Mouse (Mus musculus) frontal cortex, postnatal 10 days (tissue): Measurements from ENCODE around the gene Rcn3.
"Not testable (repeated sequence)": the region's sequence is repeated elsewhere in the genome, so short reads cannot be mapped to it uniquely, and the experiment has no call there.

Experiments
- DNase-seq, 2 experiments: peaks; one replicate each; pipeline ENCODE4 v3.0.0; 2022; ENCODE audit warnings: low spot score in 2 of 2, mixed read lengths in 1 of 2

The Rcn3 gene

GRCm38 (mm10) chr7:45098541-45099240, 6.7 kb upstream of the Rcn3 start:
- DNase-seq = no peak

- no peak for DNase-seq
Observed at GRCm38 (mm10) chr7:45097479-45097878, 5.5 kb upstream of the Rcn3 start.

DNA sequence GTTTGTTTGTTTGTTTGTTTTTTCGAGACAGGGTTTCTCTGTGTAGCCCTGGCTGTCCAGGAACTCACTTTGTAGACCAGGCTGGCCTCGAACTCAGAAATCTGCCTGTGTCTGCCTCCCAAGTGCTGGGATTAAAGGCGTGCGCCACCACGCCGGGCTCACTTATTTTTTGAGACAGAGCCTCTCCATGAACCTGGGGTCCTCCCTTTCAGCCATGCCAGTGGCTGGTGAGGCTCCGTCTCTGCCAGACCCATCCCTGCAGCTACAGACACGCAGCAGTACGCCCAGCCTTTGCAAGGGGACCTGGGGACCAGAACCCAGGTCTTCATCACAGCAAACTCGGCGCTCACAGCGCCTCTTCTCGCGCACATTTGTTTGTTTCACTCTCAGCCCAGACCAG, 3.9 kb upstream of the Rcn3 start:
- DNase-seq = not testable (repeated sequence)

DNA sequence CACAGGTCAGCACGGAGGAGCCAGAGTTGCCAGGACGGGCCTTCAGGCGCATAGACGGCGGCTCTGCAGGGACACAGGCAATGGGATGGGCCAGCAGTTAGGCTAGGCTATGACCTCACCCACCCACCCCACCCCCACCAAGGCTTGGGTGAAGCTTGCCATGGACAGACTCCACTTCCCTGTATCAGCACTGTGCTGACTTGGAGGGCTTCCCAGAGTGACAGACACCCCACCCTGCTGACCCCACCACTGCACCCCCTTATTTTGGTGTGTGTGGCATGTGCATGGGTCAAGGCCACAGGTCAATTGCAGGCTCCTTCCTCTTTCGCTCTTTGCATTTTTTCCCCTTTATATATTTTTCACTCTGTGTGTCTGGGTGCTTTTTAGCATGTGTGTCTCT, 3.3 kb upstream of the Rcn3 start:
- no peak for DNase-seq

GRCm38 (mm10) chr7:45094121-45094520, 2.1 kb upstream of the Rcn3 start:
- no peak for DNase-seq

DNA sequence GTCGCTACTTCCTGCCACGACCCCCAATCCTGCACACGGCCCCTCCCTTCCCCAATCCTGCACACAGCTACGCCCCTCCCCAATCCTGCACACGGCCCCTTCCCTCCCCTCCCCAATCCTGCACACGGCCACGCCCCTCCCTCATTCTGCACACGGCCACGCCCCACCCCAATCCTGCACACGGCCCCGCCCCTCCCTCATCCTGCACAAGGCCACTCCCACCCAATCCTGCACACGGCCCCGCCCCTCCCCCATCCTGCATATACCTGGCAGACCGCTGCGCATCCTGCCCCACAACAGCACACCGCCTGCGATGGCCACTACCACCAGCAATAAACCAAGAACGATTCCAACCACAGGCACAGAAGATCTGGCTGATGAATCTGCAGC, 1.5 kb upstream of the Rcn3 start:
- no peak for DNase-seq

- no peak for DNase-seq
Observed at GRCm38 (mm10) chr7:45092828-45093515, 951 bp upstream of the Rcn3 start.

- DNase-seq = no peak
Observed at GRCm38 (mm10) chr7:45091001-45091990, 725 bp downstream of the Rcn3 start.

GRCm38 (mm10) chr7:45090251-45090977, 1.6 kb downstream of the Rcn3 start:
- no peak for DNase-seq

GRCm38 (mm10) chr7:45088597-45088996, 3.4 kb downstream of the Rcn3 start:
- DNase-seq = no peak

GRCm38 (mm10) chr7:45086084-45086483, 5.9 kb downstream of the Rcn3 start:
- no peak for DNase-seq

DNA sequence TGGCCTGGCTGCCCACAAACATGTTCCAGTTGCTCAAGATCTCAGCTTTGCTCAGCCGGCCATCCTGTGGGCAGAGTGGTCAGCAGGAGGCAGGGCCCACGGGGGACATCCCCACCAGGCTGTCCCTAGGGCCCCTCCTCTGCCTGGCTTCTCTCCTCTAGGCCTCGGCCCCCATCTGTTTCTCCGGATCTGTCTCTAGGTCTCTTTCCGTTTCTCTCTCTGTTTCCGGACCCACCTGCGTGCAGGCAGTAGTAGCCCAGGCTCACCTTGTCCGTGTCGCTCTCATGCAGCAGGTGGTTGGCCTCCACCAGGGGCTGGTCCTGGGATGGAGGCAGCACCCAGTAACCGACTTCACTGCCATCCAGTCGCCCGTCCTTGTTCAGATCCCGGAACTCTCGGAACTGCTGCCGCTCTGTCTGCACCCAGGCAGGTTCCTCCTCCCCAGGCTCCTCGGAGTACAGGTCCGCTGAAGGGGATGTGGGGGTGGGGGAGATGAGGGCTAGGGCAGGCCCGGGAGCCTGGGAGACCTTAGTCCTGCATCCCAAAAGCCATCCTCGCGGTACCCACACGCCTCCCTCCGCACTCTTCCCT, 8.6 kb downstream of the Rcn3 start:
- DNase-seq = no peak

DNA sequence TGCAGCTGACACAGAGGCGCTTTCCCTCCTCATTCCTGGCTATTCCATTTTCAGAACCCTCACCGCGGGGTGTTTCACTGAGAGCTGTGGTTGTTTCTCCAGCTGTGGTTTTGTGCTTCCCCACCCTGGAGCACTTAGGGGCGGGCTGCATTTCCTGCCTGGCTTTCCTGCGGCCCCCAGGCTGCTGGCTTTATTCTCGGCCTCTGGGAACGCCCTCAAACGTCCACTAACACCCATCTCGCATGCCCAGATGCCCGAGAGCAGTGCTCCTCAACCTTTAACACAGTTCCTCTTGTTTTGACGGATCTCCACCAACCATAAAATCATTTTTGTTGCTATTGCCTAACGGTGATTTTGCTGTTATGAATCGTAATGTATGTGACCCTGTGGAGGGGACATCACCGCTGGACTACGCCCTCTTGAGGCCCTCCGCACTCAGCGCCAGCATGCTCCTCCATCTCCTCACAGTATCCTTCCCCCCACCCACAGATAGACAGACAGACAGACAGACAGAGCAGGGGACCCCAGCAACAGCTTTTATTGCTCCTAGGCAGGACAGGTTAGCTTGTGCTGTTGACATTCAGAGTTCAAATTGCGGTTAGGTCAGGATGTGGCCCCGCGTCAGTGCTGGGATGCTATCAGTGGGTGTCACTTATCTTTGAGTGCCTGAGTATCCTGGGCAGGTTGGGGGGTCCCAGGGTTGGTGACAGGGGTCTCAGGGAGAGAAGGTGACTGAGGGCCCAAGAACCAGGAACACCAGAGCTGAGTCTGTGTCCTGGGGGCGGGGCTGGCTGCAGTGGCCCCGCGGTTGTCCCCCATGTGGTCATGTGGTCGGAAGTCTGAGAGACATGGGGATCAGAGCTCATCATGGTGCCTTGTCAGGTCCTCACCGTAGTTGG, 9.4 kb downstream of the Rcn3 start:
- DNase-seq = no peak

- no peak for DNase-seq
Observed at GRCm38 (mm10) chr7:45081016-45081415, 11.0 kb downstream of the Rcn3 start.

GRCm38 (mm10) chr7:45079856-45080255, 12.2 kb downstream of the Rcn3 start:
- DNase-seq = peak; percentile 74 to 87

- peak in 1 of 2 experiments; percentile 60 for DNase-seq
Observed at GRCm38 (mm10) chr7:45078513-45078912, 13.5 kb downstream of the Rcn3 start.

DNA sequence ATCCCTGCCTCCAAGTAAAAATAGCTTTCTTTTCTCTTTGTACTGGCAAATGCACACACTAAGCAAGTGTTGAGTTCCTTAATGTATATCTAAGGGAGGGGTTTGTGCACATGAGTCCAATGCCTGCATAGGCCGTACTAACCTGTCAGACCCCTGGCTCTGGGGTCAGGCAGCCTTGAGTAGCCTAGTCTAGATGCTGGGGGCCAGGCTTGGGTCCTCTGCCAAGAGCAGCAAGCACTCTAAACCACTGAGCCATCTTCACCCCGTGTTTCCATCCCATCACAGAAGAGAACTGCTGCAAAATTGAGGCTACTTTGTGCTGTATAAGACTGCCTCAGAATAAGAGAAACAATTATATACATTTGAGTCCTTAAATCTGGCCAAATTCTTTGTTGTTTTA, 14.2 kb downstream of the Rcn3 start:
- no peak for DNase-seq

DNA sequence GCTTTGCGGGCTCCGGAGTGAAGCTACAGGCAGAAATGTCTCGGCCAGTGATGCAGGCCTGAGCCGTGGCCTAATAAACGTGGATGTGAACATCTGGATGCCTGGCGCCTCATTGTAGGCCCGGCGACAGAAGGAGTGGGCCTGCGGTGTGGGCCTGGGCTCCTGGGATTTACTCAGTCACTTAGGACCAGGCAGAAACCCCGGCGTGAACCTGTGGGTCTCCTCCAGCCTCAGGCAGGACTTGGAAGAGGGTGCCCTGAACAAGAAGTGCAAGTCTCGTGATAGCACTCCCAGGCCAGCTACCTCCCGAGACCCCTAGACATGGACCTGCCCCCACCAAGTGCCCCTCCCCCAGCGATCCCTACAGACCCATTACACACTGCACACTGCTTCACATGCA, 14.7 kb downstream of the Rcn3 start:
- DNase-seq = no peak

DNA sequence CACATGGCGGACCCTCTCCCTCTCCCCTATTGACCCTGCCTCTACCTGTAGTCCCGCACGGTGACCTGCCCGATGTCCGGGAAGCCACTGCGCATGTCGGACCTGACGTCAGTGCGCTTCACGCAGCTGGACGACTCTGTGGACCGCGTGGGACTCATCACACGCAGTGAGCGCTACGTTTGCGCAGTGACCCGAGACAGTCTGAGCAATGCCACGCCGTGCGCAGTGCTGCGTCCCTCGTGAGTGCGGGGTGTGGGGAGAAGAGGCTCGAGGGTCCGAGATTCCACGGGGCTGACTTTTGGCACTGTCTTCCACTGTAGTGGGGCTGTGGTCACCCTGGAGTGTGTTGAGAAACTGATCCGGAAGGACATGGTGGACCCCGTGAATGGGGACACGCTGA, 15.5 kb downstream of the Rcn3 start:
- no peak for DNase-seq

DNA sequence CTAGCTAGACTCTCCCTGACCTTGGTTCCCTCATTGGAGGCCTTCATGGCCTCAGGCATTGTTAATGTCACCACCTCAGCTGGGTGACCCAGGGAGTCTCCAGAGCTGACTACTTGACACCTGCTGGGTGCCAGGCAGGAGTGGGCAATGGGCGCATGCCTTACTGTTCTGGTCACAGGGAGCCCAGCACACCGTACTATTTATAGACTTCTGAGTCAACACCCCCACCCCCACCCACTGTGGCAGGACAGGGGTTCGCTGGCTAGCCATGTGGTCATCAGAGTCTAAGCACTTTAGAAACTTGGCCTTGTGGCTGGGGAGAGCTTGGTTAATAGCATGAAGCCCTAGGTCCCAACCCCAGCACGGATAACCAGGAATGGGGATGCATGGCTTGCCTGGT, 16.6 kb downstream of the Rcn3 start:
- DNase-seq = no peak
